Mouse (Mus musculus) small intestine, adult 2 months (tissue): ENCODE data around the gene Tbxa2r. TPM values are rescaled to one million over a fixed set of nuclear protein-coding genes. Genes with fewer than 3 reads are reported as not detected.

Source experiments
- H3K27ac ChIP-seq: fragments of 200-500 bp; 2 replicates; pipeline ENCODE4 v1.5.1; 2012; ENCODE audit warnings: low read depth, low read length, control low read depth, inconsistent platforms; ENCODE audit not compliant: insufficient read depth
- H3K27me3 ChIP-seq: fragments of 200-500 bp; 2 replicates; pipeline ENCODE4 v1.6.1; 2012; ENCODE audit warnings: mild to moderate bottlenecking, moderate library complexity, low read length, inconsistent platforms; ENCODE audit not compliant: control insufficient read depth, insufficient read depth
- H3K36me3 ChIP-seq: fragments of 200-500 bp; 2 replicates; pipeline ENCODE4 v1.6.1; 2012; ENCODE audit warnings: mild to moderate bottlenecking, low read length, control low read depth, inconsistent platforms; ENCODE audit not compliant: control insufficient read depth, insufficient read depth
- H3K4me1 ChIP-seq: fragments of 200-500 bp; 2 replicates; pipeline ENCODE4 v1.6.1; 2012; ENCODE audit warnings: low read length, inconsistent platforms, mixed read lengths; ENCODE audit not compliant: control insufficient read depth, insufficient read depth, insufficient read length
- H3K4me3 ChIP-seq: fragments of 200-500 bp; 2 replicates; pipeline ENCODE4 v1.5.1; 2012; ENCODE audit warnings: low read depth, mild to moderate bottlenecking, control low read depth, inconsistent platforms, low read length, moderate library complexity
- CTCF ChIP-seq: fragments of 200-500 bp; IDR thresholded peaks from 2 replicates; pipeline ENCODE4 v1.5.1; 2012; ENCODE audit warnings: low read depth, mild to moderate bottlenecking, control low read depth, inconsistent platforms, low read length, moderate library complexity, mixed read lengths; ENCODE audit not compliant: insufficient replicate concordance, insufficient read length; ENCODE audit errors: extremely low read depth
- POLR2A ChIP-seq: fragments of 200-500 bp; IDR thresholded peaks from 2 replicates; pipeline ENCODE4 v1.6.1; 2012; ENCODE audit warnings: low read depth, mild to moderate bottlenecking, control low read depth, inconsistent platforms, low read length, moderate library complexity
- WGBS: fragments of 180-500 bp; shearing (Covaris S2); methylation state at CpG from one replicate; pipeline ENCODE4 v1.1.7; 2018; 5-methylcytosine and 5-hydroxymethylcytosine counted together
- polyA plus RNA-seq: library from polyadenylated mRNA; depleted of rRNA; stranded (reverse); fragments of >200 nt; gene quantifications from 2 replicates; pipeline ENCODE4 v1.2.3, GENCODE M21; 2012

Tbxa2r gene
- polyA plus RNA-seq, 1 experiment = 10.2 TPM

GRCm38 (mm10) chr10:81293334-81294030 is 35.0 kb upstream of the Tbxa2r start:
- H3K27ac ChIP-seq = peak overlapping the region; percentile 74; the same call in 1 of the 2 replicates
- no peaks in the 10 kb centered on the region for H3K27me3 ChIP-seq
- H3K36me3 ChIP-seq = 0 out of 2 replicates have a peak, but pooled peaks cover 2% of the 10 kb centered on the region
- no peak for TF ChIP-seq POLR2A
- TF ChIP-seq CTCF = no peak
- 1% methylated on average over 25 of the region's 25 CpGs for WGBS
- H3K4me3 ChIP-seq = peak overlapping the region; percentile 92
- peaks cover 41% of the 10 kb centered on the region for H3K4me1 ChIP-seq

DNA sequence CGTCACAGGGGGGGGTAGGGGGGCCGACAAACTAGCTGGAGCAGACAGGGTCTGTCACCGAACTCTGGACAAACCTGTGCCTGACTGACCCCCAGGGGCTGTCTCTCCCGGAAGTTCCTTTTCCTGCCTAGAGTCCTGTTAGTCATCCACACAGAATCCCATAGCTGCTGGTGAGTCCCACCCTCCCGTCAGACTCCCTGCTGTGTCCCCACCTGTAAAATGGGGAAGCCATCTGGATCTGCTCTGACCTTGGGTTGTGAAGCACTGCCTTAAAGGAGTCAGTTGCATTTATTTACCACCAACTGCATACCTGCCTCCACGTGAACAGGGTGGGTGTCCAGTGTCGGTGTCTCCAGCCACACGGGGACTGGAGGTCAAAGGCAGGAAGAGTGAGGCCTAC is 34.1 kb upstream of the Tbxa2r start:
- Histone ChIP-seq H3K27me3 (no peaks in the 10 kb centered on the region), H3K4me3 (peak overlapping the region; percentile 92), H3K36me3 (no peaks in the 10 kb centered on the region), H3K27ac (no peak overlapping the region), H3K4me1 (peaks cover 43% of the 10 kb centered on the region)
- TF ChIP-seq CTCF (no peak), POLR2A (no peak)
- WGBS = 42% methylated on average over 8 of the region's 8 CpGs

- Histone ChIP-seq H3K27ac (no peak overlapping the region), H3K4me1 (peaks cover 48% of the 10 kb centered on the region), H3K4me3 (no peak overlapping the region), H3K36me3 (no peaks in the 10 kb centered on the region), H3K27me3 (no peaks in the 10 kb centered on the region)
- 84% methylated on average over 6 of the region's 6 CpGs for WGBS
- TF ChIP-seq CTCF (no peak), POLR2A (no peak)
Observed at GRCm38 (mm10) chr10:81295185-81295584, 33.3 kb upstream of the Tbxa2r start.

GRCm38 (mm10) chr10:81297246-81297645 is 31.3 kb upstream of the Tbxa2r start:
- Histone ChIP-seq H3K27me3 (no peaks in the 10 kb centered on the region), H3K4me3 (no peak overlapping the region; the same call in 1 of the 2 replicates), H3K36me3 (no peaks in the 10 kb centered on the region), H3K27ac (peak overlapping the region; percentile 91), H3K4me1 (peaks cover 49% of the 10 kb centered on the region)
- no peak for TF ChIP-seq CTCF
- 75% methylated on average over 6 of the region's 6 CpGs for WGBS

- Histone ChIP-seq H3K27me3 (no peaks in the 10 kb centered on the region), H3K4me3 (peak overlapping the region; percentile 25), H3K27ac (peak overlapping the region; percentile 91), H3K4me1 (peaks cover 52% of the 10 kb centered on the region), H3K36me3 (no peaks in the 10 kb centered on the region)
- TF ChIP-seq CTCF = no peak
- no peak for TF ChIP-seq POLR2A
- 58% methylated on average over 10 of the region's 10 CpGs for WGBS
Observed at GRCm38 (mm10) chr10:81297845-81298244, 30.7 kb upstream of the Tbxa2r start.

DNA sequence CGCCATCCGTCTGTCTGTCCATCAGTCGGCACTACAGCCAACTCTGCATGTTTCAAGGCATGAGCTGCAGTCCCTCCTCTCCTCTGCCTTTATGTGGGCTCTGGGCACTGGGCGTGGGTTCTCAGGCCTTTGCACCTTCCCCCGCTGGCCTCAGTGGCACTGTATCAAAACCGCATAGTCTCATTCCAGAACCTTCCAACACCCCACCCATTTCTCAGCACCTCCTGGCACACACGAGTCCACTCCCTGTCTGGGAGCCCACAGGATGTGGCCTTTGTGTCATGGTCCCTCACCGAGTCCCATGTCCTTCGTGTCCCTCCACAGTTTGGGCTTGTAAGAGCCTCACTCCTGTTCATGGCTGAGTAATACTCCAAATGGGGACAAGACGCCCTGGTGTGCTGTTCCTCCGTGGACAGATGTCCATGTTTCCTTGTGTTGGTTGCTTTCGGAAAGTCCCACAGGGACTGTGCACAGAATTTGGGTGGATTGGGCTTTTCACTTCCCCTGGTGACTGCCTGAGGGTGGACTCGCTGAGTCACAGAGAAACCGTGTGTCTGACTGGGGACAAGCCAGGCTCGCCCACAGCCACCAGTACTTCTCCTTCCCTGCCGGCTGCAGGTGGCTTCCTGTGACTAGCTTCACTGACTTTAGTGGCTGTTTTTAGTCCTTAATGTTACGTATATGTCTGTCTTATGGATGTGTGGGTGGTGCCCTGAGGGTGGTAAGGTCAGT is 30.0 kb upstream of the Tbxa2r start:
- peak overlapping the region; percentile 91 for H3K27ac ChIP-seq
- peaks cover 56% of the 10 kb centered on the region for H3K4me1 ChIP-seq
- TF ChIP-seq POLR2A (no peak), CTCF (no peak)
- no peaks in the 10 kb centered on the region for H3K36me3 ChIP-seq
- H3K27me3 ChIP-seq = no peaks in the 10 kb centered on the region
- peak overlapping the region; percentile 10 for H3K4me3 ChIP-seq
- 81% methylated on average over 17 of the region's 17 CpGs for WGBS
